Mouse (Mus musculus): ENCODE data around the gene Asprv1.

GRCm38 (mm10) chr6:86578396-86578795, 49.6 kb upstream of the Asprv1 start:
- TF ChIP-seq CTCF (IDR thresholded peaks at IDR 0.05; ENCODE audit: low read depth) (no peak), EP300 (IDR thresholded peaks at IDR 0.05; ENCODE audit: low read depth) (no peak)
